Comparison of ENCODE assay signal across 21 mouse cellular contexts in genomic region chr13:47253711-47254110, GRCm38 (mm10).
DNase-seq lines count a peak whose midpoint lies in the region; ATAC-seq and TF ChIP-seq lines count a peak whose summit lies in the region.
"Had no signal": no experiment of that assay in that cellular context is flagged by ENCODE, and none has a peak within 500 bp of the region (broad histone marks: within the 10 kb centered on the region; RNA-seq: fewer than 3 reads in every experiment).

No protein-coding gene starts in this region.

- WGBS in heart, embryonic 11.5 days (ENCODE audit: insufficient replicate concordance), result 72% methylated on average over 5 of the region's 5 CpGs
- WGBS in lung, postnatal 0 days, result 50% methylated on average over 5 of the region's 5 CpGs
- WGBS in lung, adult 2 months, result 67% methylated on average over 5 of the region's 5 CpGs
- 68% methylated on average over 5 of the region's 5 CpGs for WGBS in stomach, postnatal 0 days
- 64% methylated on average over 5 of the region's 5 CpGs for WGBS in forebrain, postnatal 0 days

- no peaks in the 10 kb centered on the region for H3K27me3 ChIP-seq in heart, embryonic 11.5 days (ENCODE audit: control insufficient read depth, insufficient read depth, low read length)
- H3K27me3 ChIP-seq in lung, postnatal 0 days (replicated peaks; ENCODE audit: insufficient read depth, low read length), result no peaks in the 10 kb centered on the region
- no peaks in the 10 kb centered on the region for H3K27me3 ChIP-seq in stomach, postnatal 0 days (ENCODE audit: control insufficient read depth, insufficient read depth, low read length)
- H3K27me3 ChIP-seq in forebrain, postnatal 0 days (ENCODE audit: insufficient read depth, low read length), result no peaks in the 10 kb centered on the region
- H3K27me3 ChIP-seq: embryonic facial prominence, embryonic 12.5 days; forebrain, embryonic 13.5 days; forebrain, embryonic 15.5 days had no signal

- no peak overlapping the region for H3K27ac ChIP-seq in heart, embryonic 11.5 days (ENCODE audit: low read depth, low read length)
- no peak overlapping the region for H3K27ac ChIP-seq in lung, postnatal 0 days (ENCODE audit: low read length)
- H3K27ac ChIP-seq in stomach, postnatal 0 days (replicated peaks), result no peak overlapping the region
- H3K27ac ChIP-seq in forebrain, postnatal 0 days (ENCODE audit: low read depth, low read length), result no peak overlapping the region
- H3K27ac ChIP-seq: embryonic facial prominence, embryonic 10.5 days; embryonic facial prominence, embryonic 12.5 days; forebrain, embryonic 13.5 days; forebrain, embryonic 15.5 days had no signal

- no peak for TF ChIP-seq POLR2A in lung, adult 2 months (IDR thresholded peaks at IDR 0.05; ENCODE audit: borderline replicate concordance, extremely low read depth, low read depth, low read length)

- ATAC-seq in heart, embryonic 11.5 days (replicated peaks; ENCODE audit: insufficient number of reproducible peaks, low FRiP score, low TSS enrichment), result no peak
- no peak for ATAC-seq in lung, postnatal 0 days
- no peak for ATAC-seq in stomach, postnatal 0 days (ENCODE audit: low FRiP score, low TSS enrichment)
- ATAC-seq in forebrain, postnatal 0 days, result no peak
- ATAC-seq: CD4-positive, CD25-positive, alpha-beta regulatory T cell, adult 4 months; forebrain, embryonic 13.5 days; forebrain, embryonic 15.5 days had no signal

- no peaks in the 10 kb centered on the region for H3K9me3 ChIP-seq in heart, embryonic 11.5 days (replicated peaks; ENCODE audit: control insufficient read depth, low read length)
- no peaks in the 10 kb centered on the region for H3K9me3 ChIP-seq in lung, postnatal 0 days (ENCODE audit: low read length)
- no peaks in the 10 kb centered on the region for H3K9me3 ChIP-seq in stomach, postnatal 0 days (ENCODE audit: control insufficient read depth, low read length)
- H3K9me3 ChIP-seq in forebrain, postnatal 0 days (ENCODE audit: low read length), result no peaks in the 10 kb centered on the region
- H3K9me3 ChIP-seq: embryonic facial prominence, embryonic 10.5 days; embryonic facial prominence, embryonic 12.5 days; forebrain, embryonic 13.5 days; forebrain, embryonic 15.5 days; G1E had no signal

- H3K36me3 ChIP-seq in heart, embryonic 11.5 days (ENCODE audit: control insufficient read depth, insufficient read depth, low read length), result no peaks in the 10 kb centered on the region
- H3K36me3 ChIP-seq in lung, postnatal 0 days (ENCODE audit: insufficient read depth, low read length), result no peaks in the 10 kb centered on the region
- H3K36me3 ChIP-seq in stomach, postnatal 0 days (ENCODE audit: control insufficient read depth, insufficient read depth, low read length), result no peaks in the 10 kb centered on the region
- no peaks in the 10 kb centered on the region for H3K36me3 ChIP-seq in forebrain, postnatal 0 days (ENCODE audit: insufficient read depth)
- H3K36me3 ChIP-seq: embryonic facial prominence, embryonic 10.5 days; embryonic facial prominence, embryonic 12.5 days; forebrain, embryonic 15.5 days; G1E had no signal

- DNase-seq in heart, adult 11 months, result peak; percentile 34
- no peak for DNase-seq in lung, postnatal 0 days (ENCODE audit: low spot score)
- DNase-seq in lung, adult 2 months, result no peak
- DNase-seq in stomach, postnatal 0 days (ENCODE audit: low spot score), result no peak
- no peak for DNase-seq in forebrain, postnatal 0 days
- DNase-seq: adrenal gland, adult 8-10 months; adrenal gland, postnatal 14 days; adrenal gland, postnatal 36 days; B cell, adult 2 months; cerebellum, adult 11-12 months; cerebellum, adult 2 months; cerebellum, adult 9-10 months; cerebellum, postnatal 10 days; cerebellum, postnatal 25 days had no signal

- H3K4me3 ChIP-seq in heart, embryonic 11.5 days (ENCODE audit: low read depth, low read length), result no peak overlapping the region
- H3K4me3 ChIP-seq in lung, postnatal 0 days (ENCODE audit: low read depth, low read length), result no peak overlapping the region
- H3K4me3 ChIP-seq in lung, adult 2 months (replicated peaks; ENCODE audit: extremely low read depth, low read depth, low read length), result no peak overlapping the region
- H3K4me3 ChIP-seq in stomach, postnatal 0 days (ENCODE audit: low read depth, low read length), result no peak overlapping the region
- no peak overlapping the region for H3K4me3 ChIP-seq in forebrain, postnatal 0 days (ENCODE audit: low read depth, low read length)
- H3K4me3 ChIP-seq: embryonic facial prominence, embryonic 10.5 days; embryonic facial prominence, embryonic 12.5 days; forebrain, embryonic 13.5 days; forebrain, embryonic 15.5 days had no signal

- H3K4me1 ChIP-seq in heart, embryonic 11.5 days (ENCODE audit: control insufficient read depth, insufficient read depth, low read length), result peaks cover 4% of the 10 kb centered on the region
- H3K4me1 ChIP-seq in lung, postnatal 0 days (ENCODE audit: insufficient read depth, low read depth, low read length), result no peaks in the 10 kb centered on the region
- H3K4me1 ChIP-seq in lung, adult 2 months (ENCODE audit: control insufficient read depth, insufficient read depth, low read length), result no peaks in the 10 kb centered on the region; the same call in none of the 2 replicates
- no peaks in the 10 kb centered on the region for H3K4me1 ChIP-seq in stomach, postnatal 0 days (replicated peaks; ENCODE audit: control insufficient read depth, insufficient read depth)
- no peaks in the 10 kb centered on the region for H3K4me1 ChIP-seq in forebrain, postnatal 0 days (ENCODE audit: insufficient read depth)

- no peak overlapping the region for H3K9ac ChIP-seq in heart, embryonic 11.5 days (ENCODE audit: low read depth, low read length)
- H3K9ac ChIP-seq in lung, postnatal 0 days (replicated peaks; ENCODE audit: low read depth), result no peak overlapping the region
- no peak overlapping the region for H3K9ac ChIP-seq in stomach, postnatal 0 days (ENCODE audit: low read length)
- no peak overlapping the region for H3K9ac ChIP-seq in forebrain, postnatal 0 days
- H3K9ac ChIP-seq: embryonic facial prominence, embryonic 12.5 days; forebrain, embryonic 13.5 days; forebrain, embryonic 15.5 days had no signal

- TF ChIP-seq CTCF in lung, postnatal 0 days (IDR thresholded peaks at IDR 0.05), result peak; percentile 42
- no peak for TF ChIP-seq CTCF in lung, adult 2 months (IDR thresholded peaks at IDR 0.05; ENCODE audit: insufficient read depth, low read length)
- TF ChIP-seq CTCF in stomach, postnatal 0 days (IDR thresholded peaks at IDR 0.05; ENCODE audit: low read depth), result peak; percentile 27; the same call in 1 of the 2 replicates
- no peak for TF ChIP-seq CTCF in forebrain, postnatal 0 days (IDR thresholded peaks at IDR 0.05; ENCODE audit: low read depth)

- TF ChIP-seq EP300 in lung, postnatal 0 days (IDR thresholded peaks at IDR 0.05), result no peak
- TF ChIP-seq EP300 in stomach, postnatal 0 days (optimal IDR thresholded peaks at IDR 0.05), result no peak

- no peak overlapping the region for H3K4me2 ChIP-seq in heart, embryonic 11.5 days
- H3K4me2 ChIP-seq in lung, postnatal 0 days (replicated peaks; ENCODE audit: low read depth, low read length), result no peak overlapping the region
- no peak overlapping the region for H3K4me2 ChIP-seq in stomach, postnatal 0 days (replicated peaks; ENCODE audit: low read depth)
- no peak overlapping the region for H3K4me2 ChIP-seq in forebrain, postnatal 0 days (ENCODE audit: low read depth)
- H3K4me2 ChIP-seq: embryonic facial prominence, embryonic 12.5 days; forebrain, embryonic 13.5 days; forebrain, embryonic 15.5 days had no signal

Comparison
In these comparisons a context has a peak if more than half of its experiments do, and no peak if none do; other contexts are left out.
1. CTCF ChIP-seq: peak in lung, postnatal 0 days (single experiment) and stomach, postnatal 0 days (single experiment); none in lung, adult 2 months (single experiment) and forebrain, postnatal 0 days (single experiment).